Mouse (Mus musculus): Measurements from ENCODE around the gene Mcur1. TPM values are rescaled to one million over a fixed set of nuclear protein-coding genes. Genes with fewer than 3 reads are reported as not detected.

Gene Mcur1
- polyA plus RNA-seq, 1 experiment from 2014 or later = 11.2 TPM

GRCm38 (mm10) chr13:43546861-43547260 lies 13.1 kb downstream of the Mcur1 start:
- no peaks in the 10 kb centered on the region for H3K4me1 ChIP-seq (replicated peaks; ENCODE audit: control insufficient read depth, insufficient read depth, low read length)
- no peak overlapping the region for H3K4me2 ChIP-seq (ENCODE audit: low read length)
- 0 out of 2 replicates have a peak, but pooled peaks cover 2% of the 10 kb centered on the region for H3K9me3 ChIP-seq (ENCODE audit: control insufficient read depth, low read length)
- H3K27me3 ChIP-seq (replicated peaks; ENCODE audit: control insufficient read depth, insufficient read depth, low read length) = no peaks in the 10 kb centered on the region
- peaks cover 44% of the 10 kb centered on the region for H3K36me3 ChIP-seq (ENCODE audit: control insufficient read depth, insufficient read depth, low read length)
- 42% methylated on average over 3 of the region's 3 CpGs for WGBS
- no peak overlapping the region for H3K27ac ChIP-seq (ENCODE audit: low read depth)
- no peak overlapping the region for H3K9ac ChIP-seq (ENCODE audit: low read length)
- ATAC-seq (replicated peaks; ENCODE audit: low FRiP score, low TSS enrichment, low read depth) (no peak), DNase-seq (ENCODE audit: low spot score) (peak; percentile 86)
- H3K4me3 ChIP-seq (ENCODE audit: low read depth, low read length) = no peak overlapping the region

GRCm38 (mm10) chr13:43540205-43540815 lies 19.7 kb downstream of the Mcur1 start:
- Histone ChIP-seq H3K4me2 (ENCODE audit: low read length) (no peak overlapping the region), H3K4me1 (replicated peaks; ENCODE audit: control insufficient read depth, insufficient read depth, low read length) (no peaks in the 10 kb centered on the region), H3K27ac (ENCODE audit: low read depth) (no peak overlapping the region), H3K27me3 (replicated peaks; ENCODE audit: control insufficient read depth, insufficient read depth, low read length) (no peaks in the 10 kb centered on the region), H3K9ac (ENCODE audit: low read length) (no peak overlapping the region), H3K9me3 (ENCODE audit: control insufficient read depth, low read length) (no peaks in the 10 kb centered on the region), H3K36me3 (ENCODE audit: control insufficient read depth, insufficient read depth, low read length) (peaks cover 7% of the 10 kb centered on the region), H3K4me3 (ENCODE audit: low read depth, low read length) (no peak overlapping the region)
- ATAC-seq (replicated peaks; ENCODE audit: low FRiP score, low TSS enrichment, low read depth) (no peak), DNase-seq (ENCODE audit: low spot score) (no peak)
- WGBS = 89% methylated on average over 14 of the region's 14 CpGs

- ATAC-seq (replicated peaks; ENCODE audit: low FRiP score, low TSS enrichment, low read depth) = no peak
- Histone ChIP-seq H3K9ac (ENCODE audit: low read length) (no peak overlapping the region), H3K36me3 (ENCODE audit: control insufficient read depth, insufficient read depth, low read length) (peaks cover 6% of the 10 kb centered on the region), H3K4me3 (ENCODE audit: low read depth, low read length) (no peak overlapping the region), H3K4me2 (ENCODE audit: low read length) (no peak overlapping the region), H3K27me3 (replicated peaks; ENCODE audit: control insufficient read depth, insufficient read depth, low read length) (no peaks in the 10 kb centered on the region), H3K9me3 (ENCODE audit: control insufficient read depth, low read length) (no peaks in the 10 kb centered on the region), H3K4me1 (replicated peaks; ENCODE audit: control insufficient read depth, insufficient read depth, low read length) (no peaks in the 10 kb centered on the region), H3K27ac (ENCODE audit: low read depth) (no peak overlapping the region)
- no peak for DNase-seq (ENCODE audit: low spot score)
- 88% methylated on average over 3 of the region's 3 CpGs for WGBS
These were observed 20.6 kb downstream of the Mcur1 start for GRCm38 (mm10) chr13:43539409-43539808.

GRCm38 (mm10) chr13:43537854-43538253 lies 22.1 kb downstream of the Mcur1 start:
- H3K4me3 ChIP-seq (ENCODE audit: low read depth, low read length) = no peak overlapping the region
- no peak overlapping the region for H3K4me2 ChIP-seq (ENCODE audit: low read length)
- no peak overlapping the region for H3K9ac ChIP-seq (ENCODE audit: low read length)
- no peak for ATAC-seq (replicated peaks; ENCODE audit: low FRiP score, low TSS enrichment, low read depth)
- H3K4me1 ChIP-seq (replicated peaks; ENCODE audit: control insufficient read depth, insufficient read depth, low read length) = no peaks in the 10 kb centered on the region
- no peaks in the 10 kb centered on the region for H3K9me3 ChIP-seq (ENCODE audit: control insufficient read depth, low read length)
- 60% methylated on average over 6 of the region's 6 CpGs for WGBS
- no peak overlapping the region for H3K27ac ChIP-seq (ENCODE audit: low read depth)
- DNase-seq (ENCODE audit: low spot score) = no peak
- no peaks in the 10 kb centered on the region for H3K36me3 ChIP-seq (ENCODE audit: control insufficient read depth, insufficient read depth, low read length)
- no peaks in the 10 kb centered on the region for H3K27me3 ChIP-seq (replicated peaks; ENCODE audit: control insufficient read depth, insufficient read depth, low read length)

- Histone ChIP-seq H3K36me3 (ENCODE audit: control insufficient read depth, insufficient read depth, low read length) (no peaks in the 10 kb centered on the region), H3K4me1 (replicated peaks; ENCODE audit: control insufficient read depth, insufficient read depth, low read length) (0 out of 2 replicates have a peak, but pooled peaks cover 3% of the 10 kb centered on the region), H3K4me2 (ENCODE audit: low read length) (no peak overlapping the region), H3K27ac (ENCODE audit: low read depth) (no peak overlapping the region), H3K9ac (ENCODE audit: low read length) (no peak overlapping the region), H3K4me3 (ENCODE audit: low read depth, low read length) (no peak overlapping the region), H3K9me3 (ENCODE audit: control insufficient read depth, low read length) (no peaks in the 10 kb centered on the region), H3K27me3 (replicated peaks; ENCODE audit: control insufficient read depth, insufficient read depth, low read length) (no peaks in the 10 kb centered on the region)
- 75% methylated on average over 4 of the region's 4 CpGs for WGBS
- ATAC-seq (replicated peaks; ENCODE audit: low FRiP score, low TSS enrichment, low read depth) (no peak), DNase-seq (ENCODE audit: low spot score) (no peak)
These were observed 26.0 kb downstream of the Mcur1 start for GRCm38 (mm10) chr13:43534015-43534414.

GRCm38 (mm10) chr13:43530832-43531693 lies 28.9 kb downstream of the Mcur1 start:
- no peak overlapping the region for H3K4me3 ChIP-seq (ENCODE audit: low read depth, low read length)
- ATAC-seq (replicated peaks; ENCODE audit: low FRiP score, low TSS enrichment, low read depth) (peak; percentile 53; the same call in 1 of the 2 replicates), DNase-seq (ENCODE audit: low spot score) (peak; percentile 56)
- H3K36me3 ChIP-seq (ENCODE audit: control insufficient read depth, insufficient read depth, low read length) = no peaks in the 10 kb centered on the region
- H3K9me3 ChIP-seq (ENCODE audit: control insufficient read depth, low read length) = no peaks in the 10 kb centered on the region
- no peaks in the 10 kb centered on the region for H3K27me3 ChIP-seq (replicated peaks; ENCODE audit: control insufficient read depth, insufficient read depth, low read length)
- no peak overlapping the region for H3K9ac ChIP-seq (ENCODE audit: low read length)
- H3K27ac ChIP-seq (ENCODE audit: low read depth) = no peak overlapping the region
- peaks cover 5% of the 10 kb centered on the region; the same call in 1 of the 2 replicates for H3K4me1 ChIP-seq (replicated peaks; ENCODE audit: control insufficient read depth, insufficient read depth, low read length)
- no peak overlapping the region for H3K4me2 ChIP-seq (ENCODE audit: low read length)
- 42% methylated on average over 13 of the region's 13 CpGs for WGBS

- Histone ChIP-seq H3K36me3 (ENCODE audit: control insufficient read depth, insufficient read depth, low read length) (no peaks in the 10 kb centered on the region), H3K4me3 (ENCODE audit: low read depth, low read length) (no peak overlapping the region), H3K27ac (ENCODE audit: low read depth) (no peak overlapping the region), H3K4me1 (replicated peaks; ENCODE audit: control insufficient read depth, insufficient read depth, low read length) (peaks cover 11% of the 10 kb centered on the region), H3K9me3 (ENCODE audit: control insufficient read depth, low read length) (no peaks in the 10 kb centered on the region), H3K27me3 (replicated peaks; ENCODE audit: control insufficient read depth, insufficient read depth, low read length) (no peaks in the 10 kb centered on the region), H3K4me2 (ENCODE audit: low read length) (no peak overlapping the region), H3K9ac (ENCODE audit: low read length) (no peak overlapping the region)
- DNase-seq (ENCODE audit: low spot score) (no peak), ATAC-seq (replicated peaks; ENCODE audit: low FRiP score, low TSS enrichment, low read depth) (no peak)
- WGBS = 63% methylated on average over 14 of the region's 14 CpGs
These were observed 29.7 kb downstream of the Mcur1 start for GRCm38 (mm10) chr13:43530129-43530831.

- no peaks in the 10 kb centered on the region for H3K27me3 ChIP-seq (replicated peaks; ENCODE audit: control insufficient read depth, insufficient read depth, low read length)
- H3K27ac ChIP-seq (ENCODE audit: low read depth) = peak overlapping the region; percentile 87
- no peaks in the 10 kb centered on the region for H3K36me3 ChIP-seq (ENCODE audit: control insufficient read depth, insufficient read depth, low read length)
- H3K9ac ChIP-seq (ENCODE audit: low read length) = no peak overlapping the region
- H3K9me3 ChIP-seq (ENCODE audit: control insufficient read depth, low read length) = no peaks in the 10 kb centered on the region
- ATAC-seq (replicated peaks; ENCODE audit: low FRiP score, low TSS enrichment, low read depth) (no peak), DNase-seq (ENCODE audit: low spot score) (no peak)
- H3K4me3 ChIP-seq (ENCODE audit: low read depth, low read length) = no peak overlapping the region
- H3K4me1 ChIP-seq (replicated peaks; ENCODE audit: control insufficient read depth, insufficient read depth, low read length) = peaks cover 24% of the 10 kb centered on the region
- 68% methylated on average over 5 of the region's 5 CpGs for WGBS
- H3K4me2 ChIP-seq (ENCODE audit: low read length) = no peak overlapping the region
These were observed 33.7 kb downstream of the Mcur1 start for GRCm38 (mm10) chr13:43526289-43526688.
